26 mouse cellular contexts compared by ENCODE assay signal in genomic region chr1:36201739-36202138, GRCm38 (mm10). TPM values are rescaled to one million over a fixed set of nuclear protein-coding genes. Genes with fewer than 3 reads are reported as not detected.
DNase-seq lines count a peak whose midpoint lies in the region; ATAC-seq lines count a peak whose summit lies in the region.
"Had no signal": no experiment of that assay in that cellular context is flagged by ENCODE, and none has a peak within 500 bp of the region (broad histone marks: within the 10 kb centered on the region; RNA-seq: fewer than 3 reads in every experiment).

No protein-coding gene starts in this region.

- ATAC-seq in embryonic facial prominence, embryonic 14.5 days (ENCODE audit: low read depth) = no peak
- ATAC-seq in heart, embryonic 11.5 days (replicated peaks; ENCODE audit: insufficient number of reproducible peaks, low FRiP score, low TSS enrichment) = no peak
- ATAC-seq in lung, embryonic 16.5 days (ENCODE audit: low read depth) = peak; percentile 28; the same call in 1 of the 2 replicates
- ATAC-seq: activated CD4-positive, CD25-positive, alpha-beta regulatory T cell, adult 4 months; forebrain, embryonic 15.5 days; hindbrain, embryonic 16.5 days had no signal

- no peaks in the 10 kb centered on the region for H3K9me3 ChIP-seq in embryonic facial prominence, embryonic 14.5 days (ENCODE audit: control insufficient read depth, low read length)
- no peaks in the 10 kb centered on the region for H3K9me3 ChIP-seq in embryonic facial prominence, embryonic 10.5 days
- no peaks in the 10 kb centered on the region for H3K9me3 ChIP-seq in heart, embryonic 11.5 days (replicated peaks; ENCODE audit: control insufficient read depth, low read length)
- no peaks in the 10 kb centered on the region for H3K9me3 ChIP-seq in lung, embryonic 16.5 days (ENCODE audit: control insufficient read depth, low read length)
- H3K9me3 ChIP-seq: embryonic facial prominence, embryonic 12.5 days; forebrain, embryonic 12.5 days; forebrain, embryonic 15.5 days; heart, embryonic 12.5 days; heart, embryonic 15.5 days; hindbrain, embryonic 10.5 days; hindbrain, embryonic 13.5 days had no signal

- H3K4me3 ChIP-seq in embryonic facial prominence, embryonic 14.5 days (ENCODE audit: low read depth, low read length) = no peak overlapping the region
- no peak overlapping the region for H3K4me3 ChIP-seq in embryonic facial prominence, embryonic 10.5 days
- no peak overlapping the region for H3K4me3 ChIP-seq in heart, embryonic 11.5 days (ENCODE audit: low read depth, low read length)
- no peak overlapping the region for H3K4me3 ChIP-seq in lung, embryonic 16.5 days (ENCODE audit: low read length)
- H3K4me3 ChIP-seq: embryonic facial prominence, embryonic 12.5 days; erythroblast, embryonic 14.5 days; forebrain, embryonic 12.5 days; forebrain, embryonic 15.5 days; heart, embryonic 12.5 days; heart, embryonic 15.5 days; hindbrain, embryonic 10.5 days; hindbrain, embryonic 13.5 days had no signal

- no peak overlapping the region for H3K27ac ChIP-seq in embryonic facial prominence, embryonic 14.5 days (replicated peaks; ENCODE audit: low read depth, low read length)
- H3K27ac ChIP-seq in embryonic facial prominence, embryonic 10.5 days (replicated peaks) = no peak overlapping the region
- no peak overlapping the region for H3K27ac ChIP-seq in heart, embryonic 11.5 days (ENCODE audit: low read depth, low read length)
- H3K27ac ChIP-seq in lung, embryonic 16.5 days (ENCODE audit: low read length) = no peak overlapping the region
- H3K27ac ChIP-seq: embryonic facial prominence, embryonic 12.5 days; forebrain, embryonic 12.5 days; forebrain, embryonic 15.5 days; heart, embryonic 15.5 days; hindbrain, embryonic 10.5 days; hindbrain, embryonic 13.5 days had no signal

- H3K27me3 ChIP-seq in embryonic facial prominence, embryonic 14.5 days (replicated peaks; ENCODE audit: control insufficient read depth, insufficient read depth, low read length) = no peaks in the 10 kb centered on the region
- H3K27me3 ChIP-seq in embryonic facial prominence, embryonic 10.5 days (replicated peaks; ENCODE audit: low read depth, poor library complexity, severe bottlenecking) = no peaks in the 10 kb centered on the region
- no peaks in the 10 kb centered on the region for H3K27me3 ChIP-seq in heart, embryonic 11.5 days (ENCODE audit: control insufficient read depth, insufficient read depth, low read length)
- H3K27me3 ChIP-seq in lung, embryonic 16.5 days (ENCODE audit: control insufficient read depth, insufficient read depth, low read depth, low read length) = no peaks in the 10 kb centered on the region
- H3K27me3 ChIP-seq: embryonic facial prominence, embryonic 12.5 days; forebrain, embryonic 12.5 days; forebrain, embryonic 15.5 days; heart, embryonic 12.5 days; heart, embryonic 15.5 days; hindbrain, embryonic 13.5 days had no signal

- peaks cover 61% of the 10 kb centered on the region for H3K36me3 ChIP-seq in embryonic facial prominence, embryonic 14.5 days (ENCODE audit: control insufficient read depth, insufficient read depth, low read length)
- H3K36me3 ChIP-seq in embryonic facial prominence, embryonic 10.5 days (replicated peaks) = peaks cover 72% of the 10 kb centered on the region
- peaks cover 12% of the 10 kb centered on the region; the same call in 1 of the 2 replicates for H3K36me3 ChIP-seq in heart, embryonic 11.5 days (ENCODE audit: control insufficient read depth, insufficient read depth, low read length)
- peaks cover 15% of the 10 kb centered on the region for H3K36me3 ChIP-seq in lung, embryonic 16.5 days (ENCODE audit: control insufficient read depth, insufficient read depth, low read length)

- 81% methylated on average over 12 of the region's 12 CpGs for WGBS in embryonic facial prominence, embryonic 14.5 days
- 95% methylated on average over 12 of the region's 12 CpGs for WGBS in embryonic facial prominence, embryonic 10.5 days
- 91% methylated on average over 12 of the region's 12 CpGs for WGBS in heart, embryonic 11.5 days (ENCODE audit: insufficient replicate concordance)
- 80% methylated on average over 12 of the region's 12 CpGs for WGBS in lung, embryonic 16.5 days

- peak; percentile 24 for DNase-seq in embryonic facial prominence, embryonic 14.5 days (ENCODE audit: low spot score)
- no peak for DNase-seq in embryonic facial prominence, embryonic 10.5 days (ENCODE audit: low spot score)
- peak; percentile 16 for DNase-seq in heart, adult 11 months
- no peak for DNase-seq in lung, postnatal 14 days
- DNase-seq in brain, adult 2 months (ENCODE audit: low read depth, low spot score) = peak; percentile 34
- no peak for DNase-seq in urinary bladder, postnatal 4 days (ENCODE audit: low spot score in 2 of 2)
- DNase-seq: adrenal gland, adult 8-10 months; adrenal gland, postnatal 25 days; cerebellum, adult 18-20 months; cerebellum, adult 9-10 months; cerebellum, postnatal 14 days; gastrocnemius, postnatal 36 days; heart, postnatal 10 days; heart, postnatal 36 days had no signal

- no peaks in the 10 kb centered on the region for H3K4me1 ChIP-seq in embryonic facial prominence, embryonic 14.5 days (ENCODE audit: control insufficient read depth, insufficient read depth, low read length)
- H3K4me1 ChIP-seq in embryonic facial prominence, embryonic 10.5 days = no peaks in the 10 kb centered on the region
- 0 out of 2 replicates have a peak, but pooled peaks cover 2% of the 10 kb centered on the region for H3K4me1 ChIP-seq in heart, embryonic 11.5 days (ENCODE audit: control insufficient read depth, insufficient read depth, low read length)
- 0 out of 2 replicates have a peak, but pooled peaks cover 2% of the 10 kb centered on the region for H3K4me1 ChIP-seq in lung, embryonic 16.5 days (replicated peaks; ENCODE audit: control insufficient read depth, insufficient read depth, low read length)
- H3K4me1 ChIP-seq: embryonic facial prominence, embryonic 12.5 days; forebrain, embryonic 12.5 days; forebrain, embryonic 15.5 days; hindbrain, embryonic 10.5 days; hindbrain, embryonic 13.5 days had no signal

- no peak overlapping the region for H3K4me2 ChIP-seq in embryonic facial prominence, embryonic 14.5 days (ENCODE audit: low read depth, low read length)
- no peak overlapping the region for H3K4me2 ChIP-seq in heart, embryonic 11.5 days
- no peak overlapping the region for H3K4me2 ChIP-seq in lung, embryonic 16.5 days (ENCODE audit: low read depth, low read length)
- H3K4me2 ChIP-seq: embryonic facial prominence, embryonic 12.5 days; forebrain, embryonic 12.5 days; forebrain, embryonic 15.5 days; heart, embryonic 12.5 days; heart, embryonic 15.5 days; hindbrain, embryonic 13.5 days had no signal

- H3K9ac ChIP-seq in embryonic facial prominence, embryonic 14.5 days (ENCODE audit: low read depth, low read length) = no peak overlapping the region
- H3K9ac ChIP-seq in heart, embryonic 11.5 days (ENCODE audit: low read depth, low read length) = no peak overlapping the region
- no peak overlapping the region for H3K9ac ChIP-seq in lung, embryonic 16.5 days (ENCODE audit: low read length)
- H3K9ac ChIP-seq: embryonic facial prominence, embryonic 12.5 days; forebrain, embryonic 12.5 days; forebrain, embryonic 15.5 days; heart, embryonic 12.5 days; heart, embryonic 15.5 days; hindbrain, embryonic 13.5 days had no signal

RNA-seq across cellular contexts. Expression of gene Uggt1, which starts 42.8 kb away (rescaled TPM):
- polyA plus RNA-seq in embryonic facial prominence, embryonic 14.5 days (2014; fragmentation: Nextera tagmentation; extraction: Ambion mirVana) = 71.2 and 74.1 TPM in 2 replicates
- polyA plus RNA-seq in embryonic facial prominence, embryonic 10.5 days (2016; fragmentation: Nextera tagmentation; extraction: Ambion mirVana) = 44.6 and 51.2 TPM in 2 replicates
- polyA plus RNA-seq in heart, embryonic 11.5 days (2014; fragmentation: Nextera tagmentation; extraction: Ambion mirVana) = 60.6 and 61.9 TPM in 2 replicates
- 51.8 and 56.1 TPM in 2 replicates for polyA plus RNA-seq in lung, embryonic 16.5 days (2015; fragmentation: Nextera tagmentation; extraction: Ambion mirVana)

Comparison
In these comparisons a context has a peak if more than half of its experiments do, and no peak if none do; other contexts are left out.
1. DNase-seq: peak in embryonic facial prominence, embryonic 14.5 days (single experiment), heart, adult 11 months (single experiment) and brain, adult 2 months (single experiment); none in embryonic facial prominence, embryonic 10.5 days (single experiment), lung, postnatal 14 days (single experiment) and urinary bladder, postnatal 4 days (0 of 2).